Mouse (Mus musculus) gastrocnemius, postnatal 14 days (tissue): ENCODE measurements around the gene Acox1. TPM values are rescaled to one million over a fixed set of nuclear protein-coding genes. Genes with fewer than 3 reads are reported as not detected.

ENCODE experiments used
- DNase-seq: peaks from one replicate; pipeline ENCODE4 v3.0.0; 2021; ENCODE audit warnings: mixed read lengths
- intact Hi-C: fragments of 180-260 bp; cut with DNase I; formaldehyde crosslinking; loops from one replicate; pipeline ENCODE4 v1.15.1; 2025; ENCODE audit warnings: low total_unique reads
- total RNA-seq, 2 experiments: library from RNA; stranded (reverse); gene quantifications; 2 replicates each; pipeline ENCODE4 v1.2.3; 2021

The Acox1 gene
- total RNA-seq, 2 experiments from 2014 or later = 43.3 to 49.3 TPM

DNA sequence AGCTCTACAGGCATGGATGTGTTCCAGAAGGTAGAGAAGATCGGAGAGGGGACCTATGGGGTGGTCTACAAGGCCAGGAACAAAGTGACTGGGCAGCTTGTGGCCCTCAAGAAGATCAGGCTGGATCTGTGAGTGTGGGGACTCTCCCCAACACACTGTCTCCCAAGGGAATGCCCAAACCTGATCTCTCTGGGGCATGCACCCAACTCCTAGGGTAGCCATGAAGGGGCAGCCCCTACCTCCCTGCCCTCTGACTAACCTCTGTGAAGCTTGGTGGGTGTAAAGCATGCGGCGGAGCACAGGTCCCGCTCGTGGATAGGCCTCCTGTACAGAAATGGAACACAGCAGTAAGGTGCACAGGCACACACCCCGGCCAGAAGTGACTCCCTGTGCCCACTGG is 17.1 kb upstream of the Acox1 start:
- intact Hi-C loops = loop anchor here (5.0 kb wide), 1 partner anchor 74 kb away; no protein-coding TSS in a partner anchor
- DNase-seq = no peak

DNA sequence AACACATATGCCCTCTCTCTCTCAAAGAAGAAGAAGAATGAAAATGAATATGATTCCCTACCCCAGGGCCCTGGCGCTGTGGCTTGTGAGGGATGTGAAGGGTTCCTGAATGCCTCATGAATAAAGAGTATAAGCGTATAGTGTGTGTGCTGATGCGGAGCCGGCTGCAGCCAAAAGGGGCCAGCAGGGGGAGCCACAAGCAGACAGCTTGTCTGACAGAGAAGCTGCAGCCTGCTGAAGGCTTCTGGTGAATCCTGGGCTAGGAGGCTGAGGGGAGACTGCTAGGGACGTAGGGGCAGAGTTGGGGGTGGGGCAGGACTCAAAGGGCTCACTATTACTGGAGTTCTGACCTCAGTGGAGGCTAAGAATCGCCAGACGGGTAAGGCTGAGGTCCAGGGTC is 16.3 kb upstream of the Acox1 start:
- no peak for DNase-seq
- intact Hi-C loops = loop anchor here (5.0 kb wide), 1 partner anchor 73 kb away; no protein-coding TSS in a partner anchor

DNA sequence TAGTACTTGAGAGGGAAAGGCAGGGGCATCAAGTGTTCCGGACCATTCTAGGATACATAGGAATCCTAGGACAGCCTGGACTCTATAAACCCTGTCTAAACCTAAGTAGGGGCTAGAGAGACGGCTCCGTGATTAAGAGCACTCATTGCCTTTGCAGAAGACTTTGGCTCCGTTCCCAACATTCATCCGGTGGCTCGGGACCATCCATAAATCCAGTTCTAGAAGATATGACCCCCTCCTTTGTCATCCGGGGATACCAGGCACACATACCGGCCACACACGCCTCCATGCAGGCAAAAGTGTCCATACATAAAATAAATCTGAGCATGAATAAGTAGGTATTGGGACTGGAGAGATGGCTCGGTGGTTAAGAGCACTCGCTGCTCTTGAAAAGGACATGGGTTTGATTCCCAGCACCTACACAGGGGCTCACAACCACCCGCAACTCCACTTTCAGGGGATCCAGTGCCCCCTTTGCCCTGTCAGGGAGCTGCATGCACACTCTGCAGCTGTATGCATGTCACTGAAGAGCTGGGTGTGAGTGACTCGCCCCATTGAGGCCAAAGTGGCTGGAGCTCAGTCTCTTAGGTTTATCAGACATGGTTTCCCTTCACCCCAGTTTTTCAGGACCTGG is 15.1 kb upstream of the Acox1 start:
- intact Hi-C loops = no loop called here
- no peak for DNase-seq

DNA sequence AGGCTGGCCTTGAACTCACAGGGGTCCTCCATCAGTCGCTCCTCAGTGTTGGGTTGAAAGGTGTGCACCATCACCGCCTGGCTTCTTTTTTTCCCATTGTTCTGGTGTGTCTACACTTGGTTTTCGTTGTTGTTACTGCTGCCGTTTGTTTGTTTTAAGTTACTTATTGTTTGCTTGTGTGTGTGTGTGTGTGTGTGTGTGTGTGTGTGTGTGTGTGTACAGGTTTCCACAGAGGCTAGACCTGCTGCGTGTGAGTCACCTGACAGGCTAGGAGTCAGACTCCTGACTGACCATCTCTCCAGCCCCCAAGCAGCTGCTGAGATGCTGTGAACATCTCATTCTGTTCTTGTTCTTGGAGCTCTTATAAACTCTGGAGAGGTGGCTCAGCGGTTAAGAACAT is 14.0 kb upstream of the Acox1 start:
- intact Hi-C loops = no loop called here

DNA sequence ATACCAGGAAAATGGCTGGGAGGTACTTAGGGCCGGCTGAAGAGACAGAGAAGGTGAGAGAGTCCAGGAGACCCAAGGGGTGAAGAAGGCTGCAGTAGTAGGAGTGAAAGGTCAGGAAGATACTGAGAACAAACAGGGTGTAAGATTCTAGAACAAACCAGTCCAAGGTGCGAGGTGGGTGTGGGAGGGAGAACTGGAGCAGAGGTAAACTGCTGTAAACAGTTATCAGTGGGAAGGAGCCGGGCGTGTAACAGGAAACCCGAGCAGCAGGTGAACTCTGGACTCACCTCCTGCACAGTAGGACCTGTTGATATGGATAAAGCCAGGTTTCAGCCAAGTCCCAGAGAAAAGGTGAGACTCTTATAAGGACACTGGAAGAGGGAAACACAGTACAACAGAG is 11.9 kb upstream of the Acox1 start:
- intact Hi-C loops = no loop called here
- DNase-seq = no peak

More for the DNA sequence above, 14.0 kb upstream of the Acox1 start:
- DNase-seq = no peak

DNA sequence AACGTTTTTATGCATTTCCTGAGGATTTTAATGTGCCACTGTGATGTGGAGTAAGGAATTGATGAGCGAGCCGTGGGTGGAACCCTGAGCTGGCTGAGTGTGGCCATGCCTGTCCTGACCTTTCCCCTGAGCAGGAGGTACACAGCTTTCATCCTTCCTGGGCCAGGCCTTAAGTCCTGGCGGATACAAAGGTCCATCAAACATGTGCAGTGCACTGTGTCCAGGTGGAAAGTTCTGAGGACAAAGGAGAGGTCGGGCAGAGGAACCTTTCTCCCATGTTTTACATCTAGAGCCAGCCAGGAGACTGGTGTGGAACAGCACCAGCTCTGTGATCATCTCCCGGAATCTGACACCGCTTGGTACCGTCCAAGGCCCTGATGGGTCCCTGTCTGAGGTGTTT is 10.4 kb upstream of the Acox1 start:
- intact Hi-C loops = no loop called here
- no peak for DNase-seq

DNA sequence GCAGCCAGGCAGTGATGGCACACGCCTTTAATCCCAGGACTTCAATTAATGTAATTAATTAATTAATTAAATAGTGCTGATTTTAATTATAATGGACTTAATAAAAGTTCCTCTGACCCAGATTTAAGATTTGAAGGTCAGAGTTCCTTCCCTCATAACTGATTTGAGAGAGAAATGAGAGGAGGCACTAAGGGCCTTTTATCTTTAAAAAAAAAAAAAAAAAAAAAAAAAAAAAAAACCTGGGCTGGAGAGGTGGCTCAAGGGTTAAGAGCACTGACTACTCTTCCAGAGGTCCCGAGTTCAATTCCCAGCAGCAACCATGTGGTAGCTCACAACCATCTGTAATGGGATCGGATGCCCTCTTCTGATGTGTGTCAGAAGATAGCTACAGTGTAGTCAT is 9.8 kb upstream of the Acox1 start:
- no peak for DNase-seq
- intact Hi-C loops = no loop called here

DNA sequence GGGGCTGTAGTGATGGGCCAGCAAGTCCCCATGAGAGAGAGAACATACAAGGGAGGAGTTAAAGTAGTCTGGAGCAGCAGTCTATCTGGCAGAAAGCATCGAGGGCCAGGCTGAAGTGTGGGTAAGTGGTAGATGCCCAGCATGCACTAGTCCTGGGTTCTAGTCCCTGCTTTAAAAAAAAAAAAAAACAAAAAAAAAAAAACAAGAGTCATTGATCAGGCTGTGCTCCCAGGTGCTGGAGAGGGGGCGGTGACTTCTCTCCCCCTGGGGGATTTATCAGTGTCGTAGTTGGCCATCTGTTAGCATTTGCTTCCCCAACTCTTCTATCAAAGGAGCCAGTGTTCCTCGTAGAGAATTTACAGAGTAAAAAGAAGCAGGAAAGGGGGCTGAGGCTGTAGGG is 7.8 kb upstream of the Acox1 start:
- intact Hi-C loops = no loop called here
- DNase-seq = no peak

DNA sequence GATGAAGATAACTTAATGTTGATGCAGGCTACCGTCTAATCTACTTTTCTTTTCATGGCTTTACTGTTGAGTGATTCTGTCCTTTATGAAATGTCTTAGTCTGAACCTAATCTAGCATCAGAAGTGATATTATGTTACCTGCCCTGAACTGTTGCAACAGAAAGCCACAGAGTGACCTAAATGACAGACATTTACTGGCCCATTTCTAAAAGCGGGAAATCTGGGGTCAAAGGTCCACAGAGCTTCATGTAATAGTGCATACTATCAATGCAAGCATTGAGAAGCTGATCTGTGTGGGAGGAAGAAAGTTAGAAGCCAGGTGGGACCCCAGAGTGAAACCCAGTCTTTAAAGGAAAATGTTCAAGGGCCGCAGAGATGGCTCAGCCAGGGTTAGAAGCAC is 4.3 kb upstream of the Acox1 start:
- no peak for DNase-seq
- intact Hi-C loops = no loop called here

DNA sequence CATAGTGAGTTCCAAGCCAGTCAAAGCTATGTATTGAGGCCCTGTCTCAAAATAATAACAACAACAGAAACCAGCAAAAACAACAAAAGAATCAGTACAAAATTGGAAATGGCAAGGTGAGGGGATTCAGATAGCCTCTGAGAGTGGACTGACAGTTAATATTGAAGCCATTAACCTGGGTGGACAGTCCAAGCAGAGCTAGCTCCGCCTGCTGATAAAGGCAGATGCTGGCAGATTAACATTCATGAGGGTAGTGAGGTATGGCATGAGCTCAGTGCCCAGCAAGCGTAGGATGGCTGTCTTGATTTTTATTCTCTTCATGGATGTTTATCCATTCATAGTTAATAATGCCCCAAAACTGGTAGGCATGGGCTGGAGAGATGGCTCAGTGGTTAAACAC is 2.3 kb upstream of the Acox1 start:
- DNase-seq = no peak
- intact Hi-C loops = no loop called here

DNA sequence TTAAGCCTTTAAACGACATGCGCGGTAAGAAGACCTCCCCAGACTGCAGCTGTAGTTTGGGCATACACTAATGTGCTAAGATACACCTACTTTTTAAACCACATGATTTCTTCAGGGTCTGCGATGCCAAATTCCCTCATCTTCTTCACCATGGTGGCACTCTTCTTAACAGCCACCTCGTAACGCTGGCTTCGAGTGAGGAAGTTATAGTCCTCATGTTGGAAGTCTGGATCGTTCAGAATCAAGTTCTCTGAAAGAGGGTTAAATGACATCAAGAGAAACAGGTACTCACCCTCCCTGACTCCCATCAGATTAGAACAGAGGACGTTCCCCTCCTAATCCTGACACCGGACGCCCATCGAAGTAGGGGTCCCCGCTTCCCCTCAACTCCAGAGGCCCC is 713 bp downstream of the Acox1 start:
- intact Hi-C loops = no loop called here
- no peak for DNase-seq

DNA sequence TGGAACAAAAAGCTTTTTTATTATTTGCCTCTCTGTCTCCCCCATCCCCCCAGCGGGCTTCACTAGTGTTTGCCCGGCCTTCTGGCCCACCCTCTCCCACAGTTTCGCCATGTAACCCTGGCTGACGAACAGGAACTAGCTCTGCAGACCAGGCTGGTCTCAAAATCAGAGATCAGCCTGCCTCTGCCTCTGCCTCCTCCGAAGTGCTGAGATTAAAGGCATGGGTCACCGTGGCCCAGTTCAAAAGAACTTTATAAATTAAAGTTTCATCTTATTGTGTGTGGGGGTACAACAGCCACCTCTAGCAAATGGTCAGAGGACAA is 1.3 kb downstream of the Acox1 start:
- intact Hi-C loops = no loop called here

DNA sequence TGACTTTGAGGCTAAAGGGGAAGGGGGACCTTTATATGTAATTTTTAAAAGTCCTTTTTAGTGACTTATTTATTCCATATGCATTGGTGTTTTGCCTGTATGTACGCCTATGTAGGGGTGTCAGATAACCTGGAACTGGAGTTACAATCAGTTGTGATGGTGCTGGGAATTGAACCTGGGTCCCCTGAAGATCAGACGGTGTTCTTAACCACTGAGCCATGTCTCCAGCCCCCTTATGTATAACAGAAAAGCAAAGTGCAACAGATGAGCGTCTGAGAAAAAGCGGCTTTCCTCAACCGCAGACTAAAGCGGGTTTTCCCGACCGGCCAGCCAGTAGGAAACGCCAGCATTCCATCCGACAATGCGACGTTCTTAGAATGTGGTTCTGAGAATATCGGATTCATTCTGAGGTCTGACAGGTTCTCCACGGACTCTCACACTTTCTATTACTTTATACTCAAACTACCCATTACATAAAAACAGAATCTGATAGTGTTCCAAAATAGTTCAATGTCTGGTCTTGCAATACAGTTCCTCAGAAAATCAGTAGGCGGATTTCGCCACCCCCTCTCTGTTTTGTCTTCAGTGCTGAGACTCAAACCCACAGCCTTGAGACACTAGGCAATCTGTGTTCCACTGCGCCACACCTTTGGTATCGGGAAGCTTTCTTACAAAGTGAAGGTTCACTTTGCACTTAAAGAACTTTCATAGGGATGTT is 1.8 kb downstream of the Acox1 start:
- DNase-seq = no peak
- intact Hi-C loops = no loop called here

More for the DNA sequence above, 1.3 kb downstream of the Acox1 start:
- DNase-seq = no peak

DNA sequence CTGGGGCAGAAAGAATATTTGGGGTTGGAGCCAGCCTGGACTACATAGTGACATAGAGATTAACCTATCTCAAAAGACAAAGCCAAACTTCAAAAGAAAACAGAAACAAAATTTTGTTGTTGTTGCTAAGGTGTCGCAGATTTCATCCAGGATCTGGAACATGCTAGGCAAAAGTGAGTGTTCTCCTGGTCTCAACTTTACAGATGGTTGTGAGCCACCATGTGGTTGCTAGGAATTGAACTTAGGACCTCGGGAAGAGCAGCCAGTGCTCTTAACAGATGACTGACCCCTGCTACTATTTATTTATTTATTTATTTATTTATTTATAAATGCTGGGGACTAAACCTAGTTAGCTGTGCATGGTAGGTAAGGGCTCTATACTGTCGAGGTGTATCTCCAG is 2.5 kb downstream of the Acox1 start:
- DNase-seq = no peak
- intact Hi-C loops = no loop called here

DNA sequence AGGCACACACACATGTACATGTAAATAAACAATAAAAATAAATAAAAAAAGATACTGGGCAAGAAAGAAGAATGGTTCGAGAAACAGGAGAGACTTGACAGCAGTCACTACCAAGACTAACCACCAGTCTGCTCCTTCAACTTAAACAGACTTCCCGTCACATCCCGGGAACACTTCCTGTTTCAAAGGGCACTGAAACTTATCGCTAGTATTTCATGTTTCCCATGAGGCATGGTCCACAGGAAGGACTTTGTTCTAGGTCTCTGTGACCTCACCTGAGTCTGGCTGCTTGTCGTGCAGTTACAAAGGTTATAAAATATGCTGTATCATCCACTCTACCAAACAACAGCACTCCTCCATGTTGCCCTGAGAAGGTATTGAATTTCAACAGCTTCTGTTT is 3.6 kb downstream of the Acox1 start:
- intact Hi-C loops = no loop called here
- no peak for DNase-seq

DNA sequence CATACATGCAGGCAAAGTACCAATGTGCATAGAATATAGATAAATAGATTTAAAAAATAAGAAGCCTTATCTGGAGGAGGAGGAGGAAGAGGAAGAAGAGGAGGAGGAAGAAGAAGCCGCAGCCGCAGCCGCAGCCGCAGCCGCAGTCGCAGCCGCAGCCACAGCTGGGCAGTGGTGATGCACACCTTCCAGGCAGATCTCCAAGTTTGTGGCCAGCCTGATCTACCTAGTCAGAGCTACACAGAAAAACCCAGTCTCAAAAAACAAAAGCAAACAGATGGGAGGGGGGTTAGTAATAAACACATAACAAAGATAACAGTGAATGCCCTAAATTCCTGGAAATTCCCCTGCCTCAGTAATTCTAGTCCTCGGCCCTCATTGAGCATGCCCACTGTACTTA is 4.2 kb downstream of the Acox1 start:
- intact Hi-C loops = no loop called here
- DNase-seq = no peak

DNA sequence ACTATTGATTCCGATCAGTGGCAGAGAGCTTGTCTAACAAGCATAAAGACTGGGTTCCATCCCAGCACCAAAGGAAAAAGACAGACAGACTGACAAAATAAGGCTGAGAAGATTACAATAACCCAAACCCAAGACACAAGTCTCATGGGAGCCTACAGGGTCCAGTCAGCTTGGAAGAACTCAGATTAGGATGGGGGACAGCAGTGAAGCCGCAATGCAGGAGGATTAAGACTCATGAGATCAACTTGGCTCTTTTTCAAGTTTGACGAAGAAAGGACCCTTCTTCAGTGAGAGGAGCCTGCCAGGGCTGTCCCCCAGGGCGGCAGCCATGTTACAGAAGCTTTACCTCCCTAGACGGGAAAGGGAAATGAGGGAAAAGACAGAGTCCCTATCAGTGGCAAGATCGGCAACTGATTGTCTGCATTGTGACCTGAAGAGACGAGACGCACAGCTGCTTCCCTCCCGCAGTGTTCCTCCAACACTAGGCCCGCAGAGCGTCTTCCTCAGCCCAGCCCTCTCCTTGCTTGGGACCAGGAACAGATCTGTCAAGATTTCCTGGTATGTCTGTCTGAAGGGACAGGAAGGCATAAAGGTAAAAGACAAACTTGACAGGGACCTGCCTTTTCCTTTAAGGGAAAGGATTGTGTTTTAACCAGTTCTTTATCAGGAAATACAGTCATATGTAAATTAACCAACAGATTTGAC is 11.5 kb downstream of the Acox1 start:
- DNase-seq = no peak
- intact Hi-C loops = no loop called here

DNA sequence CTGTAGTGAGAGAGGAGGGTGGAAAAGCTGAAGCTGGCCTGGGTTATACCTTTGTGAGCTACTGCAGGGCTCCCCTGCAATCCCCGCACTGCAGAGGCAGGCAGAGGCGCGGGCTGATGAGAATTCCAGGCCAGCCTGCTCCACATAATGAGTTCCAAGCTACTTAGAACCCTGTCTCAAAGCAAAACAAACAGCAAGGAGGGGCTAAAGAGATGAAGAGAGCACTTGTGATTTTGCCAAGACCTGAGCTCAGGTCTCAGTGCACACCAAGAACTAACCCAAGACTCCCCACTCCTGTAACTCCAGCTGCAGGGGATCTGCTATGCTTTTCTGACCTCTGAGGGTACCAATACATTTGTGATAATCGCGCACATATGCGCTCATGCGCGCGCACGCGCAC is 12.5 kb downstream of the Acox1 start:
- no peak for DNase-seq
- intact Hi-C loops = no loop called here

DNA sequence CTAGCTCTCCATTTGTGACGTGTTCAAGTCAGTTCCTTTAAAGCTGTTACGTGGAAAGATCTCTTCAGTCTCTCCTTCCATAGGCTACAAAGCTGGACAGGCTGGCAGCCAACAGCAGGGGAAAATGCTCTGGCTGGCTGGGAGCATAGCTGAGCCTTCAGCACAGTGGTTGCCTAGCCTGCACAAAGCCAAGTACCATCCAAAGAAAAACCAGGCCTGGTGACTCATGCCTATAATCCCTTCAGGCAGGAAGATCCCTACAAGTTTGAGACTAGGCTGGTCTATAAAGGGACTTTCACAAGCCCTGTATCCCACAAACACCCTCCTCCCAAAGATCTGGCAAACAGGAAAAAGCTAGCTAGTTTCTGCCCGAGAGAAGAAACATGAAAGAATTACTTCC is 13.0 kb downstream of the Acox1 start:
- no peak for DNase-seq
- intact Hi-C loops = no loop called here

DNA sequence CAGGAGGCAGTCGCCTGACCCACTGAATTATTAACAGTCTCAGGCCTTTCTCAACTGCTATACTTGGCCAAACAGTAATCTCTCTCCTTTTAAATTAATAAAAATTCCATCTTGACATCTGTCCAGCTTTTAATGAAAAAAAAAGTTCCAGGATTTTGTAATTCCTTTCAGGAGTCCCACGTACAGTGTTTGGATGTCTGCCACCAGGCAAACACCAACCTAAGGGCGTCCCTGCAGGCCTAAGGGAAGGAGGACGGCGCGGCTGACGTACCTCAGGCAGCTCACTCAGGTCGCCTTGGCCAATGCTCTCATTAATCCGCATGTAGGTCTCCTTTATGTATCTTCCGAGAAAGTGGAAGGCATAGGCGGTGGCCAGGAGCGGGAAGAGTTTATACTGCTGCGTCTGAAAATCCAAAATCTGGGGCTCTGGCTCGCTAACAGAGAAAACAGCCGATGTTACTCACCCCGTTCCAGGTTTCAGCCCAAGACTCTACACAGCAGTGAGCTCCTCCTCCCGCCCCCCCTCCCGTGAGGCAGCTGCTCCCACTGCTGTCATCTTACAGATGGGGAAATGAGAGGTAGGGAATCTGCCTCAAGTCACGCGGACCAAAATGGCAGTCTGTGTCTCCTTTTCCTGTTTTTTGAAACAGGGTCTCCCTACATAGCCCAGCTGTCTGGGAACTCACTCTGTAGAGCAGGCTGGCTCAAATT is 20.3 kb downstream of the Acox1 start:
- intact Hi-C loops = no loop called here
- DNase-seq = no peak
